Mouse (Mus musculus): ENCODE measurements around the gene Nfib. TPM values are rescaled to one million over a fixed set of nuclear protein-coding genes. Genes with fewer than 3 reads are reported as not detected.

The Nfib gene
- total and polyA plus RNA-seq, 2 experiments = 16.4 to 50.0 TPM

- TF ChIP-seq POLR2A (IDR thresholded peaks at IDR 0.05; ENCODE audit: extremely low read depth, insufficient read depth, low read length) (no peak), CTCF (IDR thresholded peaks at IDR 0.05; ENCODE audit: low read depth, low read length) (no peak)
Observed at GRCm38 (mm10) chr4:82468944-82469343, 236.6 kb downstream of the Nfib start.

GRCm38 (mm10) chr4:82466717-82467116 lies 238.8 kb downstream of the Nfib start:
- 36% methylated on average over 8 of the region's 8 CpGs for WGBS
- TF ChIP-seq POLR2A (IDR thresholded peaks at IDR 0.05; ENCODE audit: extremely low read depth, insufficient read depth, low read length) (no peak), CTCF (IDR thresholded peaks at IDR 0.05; ENCODE audit: low read depth, low read length) (no peak)
- Histone ChIP-seq H3K4me3 (ENCODE audit: insufficient read depth, low read depth, low read length) (no peak overlapping the region), H3K79me2 (ENCODE audit: control insufficient read depth, insufficient read depth, low read length) (peaks cover 45% of the 10 kb centered on the region), H3K9ac (ENCODE audit: low read depth, low read length) (no peak overlapping the region), H3K4me1 (ENCODE audit: control insufficient read depth, insufficient read depth, low read length) (peaks cover 44% of the 10 kb centered on the region), H3K36me3 (ENCODE audit: control insufficient read depth, insufficient read depth, low read length) (no peaks in the 10 kb centered on the region), H3K27ac (replicated peaks; ENCODE audit: insufficient read depth, low read depth, low read length) (peak overlapping the region; percentile 92), H3K27me3 (ENCODE audit: control insufficient read depth, insufficient read depth, low read length) (no peaks in the 10 kb centered on the region)
- DNase-seq (ENCODE audit: extremely low read depth, low read depth, low spot score) = no peak

More at GRCm38 (mm10) chr4:82468944-82469343, 236.6 kb downstream of the Nfib start:
- Histone ChIP-seq H3K27me3 (ENCODE audit: control insufficient read depth, insufficient read depth, low read length) (no peaks in the 10 kb centered on the region), H3K79me2 (ENCODE audit: control insufficient read depth, insufficient read depth, low read length) (peaks cover 35% of the 10 kb centered on the region), H3K27ac (replicated peaks; ENCODE audit: insufficient read depth, low read depth, low read length) (peak overlapping the region; percentile 58), H3K4me3 (ENCODE audit: insufficient read depth, low read depth, low read length) (no peak overlapping the region), H3K36me3 (ENCODE audit: control insufficient read depth, insufficient read depth, low read length) (no peaks in the 10 kb centered on the region), H3K4me1 (ENCODE audit: control insufficient read depth, insufficient read depth, low read length) (peaks cover 51% of the 10 kb centered on the region), H3K9ac (ENCODE audit: low read depth, low read length) (no peak overlapping the region)
- 17% methylated on average over 3 of the region's 3 CpGs for WGBS
- peak; percentile 69 for DNase-seq (ENCODE audit: extremely low read depth, low read depth, low spot score)

- Histone ChIP-seq H3K4me1 (ENCODE audit: control insufficient read depth, insufficient read depth, low read length) (peaks cover 41% of the 10 kb centered on the region), H3K27ac (replicated peaks; ENCODE audit: insufficient read depth, low read depth, low read length) (peak overlapping the region; percentile 92), H3K9ac (ENCODE audit: low read depth, low read length) (peak overlapping the region; percentile 69), H3K4me3 (ENCODE audit: insufficient read depth, low read depth, low read length) (no peak overlapping the region), H3K27me3 (ENCODE audit: control insufficient read depth, insufficient read depth, low read length) (no peaks in the 10 kb centered on the region), H3K36me3 (ENCODE audit: control insufficient read depth, insufficient read depth, low read length) (no peaks in the 10 kb centered on the region), H3K79me2 (ENCODE audit: control insufficient read depth, insufficient read depth, low read length) (peaks cover 49% of the 10 kb centered on the region)
- peak; percentile 51 for DNase-seq (ENCODE audit: extremely low read depth, low read depth, low spot score)
- TF ChIP-seq CTCF (IDR thresholded peaks at IDR 0.05; ENCODE audit: low read depth, low read length) (no peak), POLR2A (IDR thresholded peaks at IDR 0.05; ENCODE audit: extremely low read depth, insufficient read depth, low read length) (no peak)
- 22% methylated on average over 6 of the region's 6 CpGs for WGBS
Observed at GRCm38 (mm10) chr4:82466144-82466543, 239.4 kb downstream of the Nfib start.

- Histone ChIP-seq H3K36me3 (ENCODE audit: control insufficient read depth, insufficient read depth, low read length) (no peaks in the 10 kb centered on the region), H3K27ac (replicated peaks; ENCODE audit: insufficient read depth, low read depth, low read length) (peak overlapping the region; percentile 76), H3K4me1 (ENCODE audit: control insufficient read depth, insufficient read depth, low read length) (peaks cover 39% of the 10 kb centered on the region), H3K79me2 (ENCODE audit: control insufficient read depth, insufficient read depth, low read length) (peaks cover 49% of the 10 kb centered on the region), H3K27me3 (ENCODE audit: control insufficient read depth, insufficient read depth, low read length) (no peaks in the 10 kb centered on the region), H3K9ac (ENCODE audit: low read depth, low read length) (no peak overlapping the region), H3K4me3 (ENCODE audit: insufficient read depth, low read depth, low read length) (no peak overlapping the region)
- TF ChIP-seq POLR2A (IDR thresholded peaks at IDR 0.05; ENCODE audit: extremely low read depth, insufficient read depth, low read length) (no peak), CTCF (IDR thresholded peaks at IDR 0.05; ENCODE audit: low read depth, low read length) (no peak)
- 52% methylated on average over 8 of the region's 8 CpGs for WGBS
- DNase-seq (ENCODE audit: extremely low read depth, low read depth, low spot score) = peak; percentile 64
Observed at GRCm38 (mm10) chr4:82464051-82464632, 241.4 kb downstream of the Nfib start.

- 76% methylated on average over 7 of the region's 7 CpGs for WGBS
- Histone ChIP-seq H3K4me3 (ENCODE audit: insufficient read depth, low read depth, low read length) (no peak overlapping the region), H3K4me1 (ENCODE audit: control insufficient read depth, insufficient read depth, low read length) (peaks cover 39% of the 10 kb centered on the region), H3K36me3 (ENCODE audit: control insufficient read depth, insufficient read depth, low read length) (no peaks in the 10 kb centered on the region), H3K27ac (replicated peaks; ENCODE audit: insufficient read depth, low read depth, low read length) (no peak overlapping the region), H3K9ac (ENCODE audit: low read depth, low read length) (no peak overlapping the region), H3K27me3 (ENCODE audit: control insufficient read depth, insufficient read depth, low read length) (no peaks in the 10 kb centered on the region), H3K79me2 (ENCODE audit: control insufficient read depth, insufficient read depth, low read length) (peaks cover 55% of the 10 kb centered on the region)
- no peak for DNase-seq (ENCODE audit: extremely low read depth, low read depth, low spot score)
- TF ChIP-seq CTCF (IDR thresholded peaks at IDR 0.05; ENCODE audit: low read depth, low read length) = no peak
- no peak for TF ChIP-seq POLR2A (IDR thresholded peaks at IDR 0.05; ENCODE audit: extremely low read depth, insufficient read depth, low read length)
Observed at GRCm38 (mm10) chr4:82463189-82463715, 242.3 kb downstream of the Nfib start.

GRCm38 (mm10) chr4:82461676-82462075 lies 243.9 kb downstream of the Nfib start:
- H3K36me3 ChIP-seq (ENCODE audit: control insufficient read depth, insufficient read depth, low read length) = no peaks in the 10 kb centered on the region
- peaks cover 50% of the 10 kb centered on the region for H3K79me2 ChIP-seq (ENCODE audit: control insufficient read depth, insufficient read depth, low read length)
- no peak overlapping the region for H3K4me3 ChIP-seq (ENCODE audit: insufficient read depth, low read depth, low read length)
- DNase-seq (ENCODE audit: extremely low read depth, low read depth, low spot score) = no peak
- H3K4me1 ChIP-seq (ENCODE audit: control insufficient read depth, insufficient read depth, low read length) = peaks cover 40% of the 10 kb centered on the region
- H3K27ac ChIP-seq (replicated peaks; ENCODE audit: insufficient read depth, low read depth, low read length) = no peak overlapping the region
- no peak overlapping the region for H3K9ac ChIP-seq (ENCODE audit: low read depth, low read length)
- no peak for TF ChIP-seq POLR2A (IDR thresholded peaks at IDR 0.05; ENCODE audit: extremely low read depth, insufficient read depth, low read length)
- no peak for TF ChIP-seq CTCF (IDR thresholded peaks at IDR 0.05; ENCODE audit: low read depth, low read length)
- WGBS = 82% methylated on average over 2 of the region's 2 CpGs
- no peaks in the 10 kb centered on the region for H3K27me3 ChIP-seq (ENCODE audit: control insufficient read depth, insufficient read depth, low read length)

All from liver, adult 2 months (tissue).